Mouse (Mus musculus) kidney, embryonic 15.5 days (tissue): ENCODE data around the gene Gtse1. TPM values are rescaled to one million over a fixed set of nuclear protein-coding genes. Genes with fewer than 3 reads are reported as not detected.
A peak's percentile ranks its signal among the peaks of the same experiment; 100 is the strongest.
"Not testable (repeated sequence)": the region's sequence is repeated elsewhere in the genome, so short reads cannot be mapped to it uniquely, and the experiment has no call there.

ENCODE experiments used
- ATAC-seq: fragments of 200-750 bp; cut with Nextera tagmentation; replicated peaks from 2 replicates; pipeline ENCODE4 v1.8.0; 2017; ENCODE audit warnings: moderate TSS enrichment; ENCODE audit not compliant: low FRiP score
- H3K27ac ChIP-seq: fragments of 300-500 bp; sonication (generic); 2 replicates; pipeline ENCODE4 v1.5.1; 2015; ENCODE audit warnings: mild to moderate bottlenecking, inconsistent platforms
- H3K27me3 ChIP-seq: fragments of 300-500 bp; sonication (generic); 2 replicates; pipeline ENCODE4 v1.6.1; 2015; ENCODE audit warnings: inconsistent platforms
- H3K36me3 ChIP-seq: fragments of 300-500 bp; sonication (generic); 2 replicates; pipeline ENCODE4 v1.6.1; 2015; ENCODE audit warnings: inconsistent platforms
- H3K4me1 ChIP-seq: fragments of 300-500 bp; sonication (generic); 2 replicates; pipeline ENCODE4 v1.6.1; 2015; ENCODE audit warnings: inconsistent platforms
- H3K4me2 ChIP-seq: fragments of 300-500 bp; sonication (generic); 2 replicates; pipeline ENCODE4 v1.6.1; 2015; ENCODE audit warnings: moderate library complexity, mild to moderate bottlenecking, inconsistent platforms
- H3K4me3 ChIP-seq: fragments of 300-500 bp; sonication (generic); replicated peaks from 2 replicates; pipeline ENCODE4 v1.5.1; 2015; ENCODE audit warnings: mild to moderate bottlenecking, inconsistent platforms
- H3K9ac ChIP-seq: fragments of 300-500 bp; sonication (generic); 2 replicates; pipeline ENCODE4 v1.6.1; 2015; ENCODE audit warnings: mild to moderate bottlenecking, inconsistent platforms
- H3K9me3 ChIP-seq: fragments of 300-500 bp; sonication (generic); replicated peaks from 2 replicates; pipeline ENCODE4 v1.6.1; 2016; ENCODE audit warnings: inconsistent platforms
- WGBS: fragments of 180-500 bp; shearing (Covaris S2); methylation state at CpG from one replicate; pipeline ENCODE4 v1.1.7; 2015; ENCODE audit warnings: mixed read lengths; 5-methylcytosine and 5-hydroxymethylcytosine counted together
- polyA plus RNA-seq: library from polyadenylated mRNA; unstranded; fragments of >200 nt; fragmentation: Nextera tagmentation; extraction: Ambion mirVana; gene quantifications from 2 replicates; pipeline ENCODE4 v1.2.1, GENCODE M21; 2015

Gene Gtse1
- polyA plus RNA-seq, 1 experiment from 2014 or later = 30.8 TPM

- Histone ChIP-seq H3K4me3 (peak overlapping the region; percentile 70), H3K4me1 (peaks cover 14% of the 10 kb centered on the region), H3K9me3 (no peaks in the 10 kb centered on the region), H3K9ac (peak overlapping the region; percentile 57), H3K27me3 (no peaks in the 10 kb centered on the region), H3K4me2 (peak overlapping the region; percentile 83), H3K27ac (peak overlapping the region; percentile 60; the same call in 1 of the 2 replicates), H3K36me3 (0 out of 2 replicates have a peak, but pooled peaks cover 5% of the 10 kb centered on the region)
- no peak for ATAC-seq
- 43% methylated on average over 8 of the region's 8 CpGs for WGBS
These were observed 26.9 kb upstream of the Gtse1 start for GRCm38 (mm10) chr15:85832599-85832998.

GRCm38 (mm10) chr15:85835335-85835734 is 24.2 kb upstream of the Gtse1 start:
- WGBS = 65% methylated on average over 3 of the region's 3 CpGs
- Histone ChIP-seq H3K4me3 (no peak overlapping the region), H3K9ac (no peak overlapping the region), H3K27ac (no peak overlapping the region), H3K27me3 (no peaks in the 10 kb centered on the region), H3K9me3 (no peaks in the 10 kb centered on the region), H3K36me3 (0 out of 2 replicates have a peak, but pooled peaks cover 5% of the 10 kb centered on the region), H3K4me1 (peaks cover 14% of the 10 kb centered on the region), H3K4me2 (no peak overlapping the region)
- ATAC-seq = no peak

- no peaks in the 10 kb centered on the region for H3K27me3 ChIP-seq
- WGBS = 88% methylated on average over 5 of the region's 5 CpGs
- no peak overlapping the region for H3K27ac ChIP-seq
- H3K9ac ChIP-seq = no peak overlapping the region
- no peak for ATAC-seq
- no peak overlapping the region for H3K4me3 ChIP-seq
- H3K4me2 ChIP-seq = no peak overlapping the region
- H3K36me3 ChIP-seq = 0 out of 2 replicates have a peak, but pooled peaks cover 5% of the 10 kb centered on the region
- peaks cover 8% of the 10 kb centered on the region for H3K4me1 ChIP-seq
- no peaks in the 10 kb centered on the region for H3K9me3 ChIP-seq
These were observed 22.7 kb upstream of the Gtse1 start for GRCm38 (mm10) chr15:85836887-85837286.

GRCm38 (mm10) chr15:85840983-85841382 is 18.6 kb upstream of the Gtse1 start:
- Histone ChIP-seq H3K9ac (no peak overlapping the region), H3K36me3 (0 out of 2 replicates have a peak, but pooled peaks cover 5% of the 10 kb centered on the region), H3K4me2 (no peak overlapping the region), H3K27ac (no peak overlapping the region), H3K4me3 (no peak overlapping the region), H3K9me3 (no peaks in the 10 kb centered on the region), H3K4me1 (no peaks in the 10 kb centered on the region), H3K27me3 (no peaks in the 10 kb centered on the region)
- WGBS = 31% methylated on average over 6 of the region's 6 CpGs
- ATAC-seq = no peak

GRCm38 (mm10) chr15:85841796-85842360 is 17.7 kb upstream of the Gtse1 start:
- ATAC-seq = no peak
- no peaks in the 10 kb centered on the region for H3K9me3 ChIP-seq
- 76% methylated on average over 5 of the region's 5 CpGs for WGBS
- H3K4me2 ChIP-seq = no peak overlapping the region
- no peaks in the 10 kb centered on the region for H3K27me3 ChIP-seq
- H3K9ac ChIP-seq = no peak overlapping the region
- H3K36me3 ChIP-seq = no peaks in the 10 kb centered on the region
- no peak overlapping the region for H3K4me3 ChIP-seq
- no peaks in the 10 kb centered on the region for H3K4me1 ChIP-seq
- no peak overlapping the region for H3K27ac ChIP-seq

- Histone ChIP-seq H3K27me3 (no peaks in the 10 kb centered on the region), H3K4me2 (no peak overlapping the region), H3K27ac (no peak overlapping the region), H3K9me3 (no peaks in the 10 kb centered on the region), H3K9ac (no peak overlapping the region), H3K36me3 (no peaks in the 10 kb centered on the region), H3K4me1 (no peaks in the 10 kb centered on the region), H3K4me3 (no peak overlapping the region)
- ATAC-seq = no peak
These were observed 14.5 kb upstream of the Gtse1 start for GRCm38 (mm10) chr15:85845071-85845470.

GRCm38 (mm10) chr15:85851656-85852392 is 7.7 kb upstream of the Gtse1 start:
- 87% methylated on average over 12 of the region's 12 CpGs for WGBS
- Histone ChIP-seq H3K4me3 (no peak overlapping the region), H3K4me1 (no peaks in the 10 kb centered on the region), H3K27me3 (no peaks in the 10 kb centered on the region), H3K9ac (no peak overlapping the region), H3K9me3 (no peaks in the 10 kb centered on the region), H3K27ac (no peak overlapping the region), H3K4me2 (no peak overlapping the region), H3K36me3 (no peaks in the 10 kb centered on the region)
- ATAC-seq = no peak

GRCm38 (mm10) chr15:85858980-85859489 is 510 bp upstream of the Gtse1 start:
- H3K9ac ChIP-seq = peak overlapping the region; percentile 77
- peak; percentile 23 for ATAC-seq
- 5% methylated on average over 15 of the region's 15 CpGs for WGBS
- peaks cover 31% of the 10 kb centered on the region for H3K36me3 ChIP-seq
- no peaks in the 10 kb centered on the region for H3K9me3 ChIP-seq
- H3K4me1 ChIP-seq = peaks cover 25% of the 10 kb centered on the region
- peak overlapping the region; percentile 69 for H3K4me3 ChIP-seq
- H3K27me3 ChIP-seq = no peaks in the 10 kb centered on the region
- H3K4me2 ChIP-seq = peak overlapping the region; percentile 89
- H3K27ac ChIP-seq = peak overlapping the region; percentile 83

GRCm38 (mm10) chr15:85865913-85866312 is 6.4 kb downstream of the Gtse1 start:
- not testable (repeated sequence) for H3K4me1 ChIP-seq, H3K4me2 ChIP-seq, H3K27ac ChIP-seq, ATAC-seq, H3K9me3 ChIP-seq, H3K27me3 ChIP-seq, H3K4me3 ChIP-seq, H3K9ac ChIP-seq
- WGBS = 90% methylated on average over 7 of the region's 7 CpGs
- peaks cover 90% of the 10 kb centered on the region for H3K36me3 ChIP-seq

- no peaks in the 10 kb centered on the region for H3K27me3 ChIP-seq
- H3K9me3 ChIP-seq = no peaks in the 10 kb centered on the region
- no peak overlapping the region for H3K4me2 ChIP-seq
- no peak overlapping the region for H3K9ac ChIP-seq
- ATAC-seq = no peak
- no peaks in the 10 kb centered on the region for H3K4me1 ChIP-seq
- H3K27ac ChIP-seq = no peak overlapping the region
- 55% methylated on average over 6 of the region's 6 CpGs for WGBS
- H3K4me3 ChIP-seq = no peak overlapping the region
- peaks cover 91% of the 10 kb centered on the region for H3K36me3 ChIP-seq
These were observed 8.2 kb downstream of the Gtse1 start for GRCm38 (mm10) chr15:85867696-85868095.

GRCm38 (mm10) chr15:85877336-85877735 is 17.8 kb downstream of the Gtse1 start:
- Histone ChIP-seq H3K4me2 (no peak overlapping the region), H3K4me1 (peaks cover 19% of the 10 kb centered on the region), H3K27ac (no peak overlapping the region), H3K27me3 (no peaks in the 10 kb centered on the region), H3K36me3 (peaks cover 55% of the 10 kb centered on the region), H3K9me3 (no peaks in the 10 kb centered on the region), H3K9ac (no peak overlapping the region), H3K4me3 (no peak overlapping the region)
- no peak for ATAC-seq
- WGBS = 93% methylated on average over 7 of the region's 7 CpGs

GRCm38 (mm10) chr15:85878848-85879497 is 19.4 kb downstream of the Gtse1 start, which contains the start of gene Trmu:
Gene Trmu (plus strand): TSS chr15:85879312.
- H3K27ac ChIP-seq = peak within 1 kb of the TSS; percentile 84
- under 1% methylated on average over 50 of the region's 50 CpGs for WGBS

More at GRCm38 (mm10) chr15:85878848-85879497, 19.4 kb downstream of the Gtse1 start, which contains the start of gene Trmu:
- H3K9me3 ChIP-seq = no peaks in the 10 kb centered on the region
- peak within 1 kb of the TSS; percentile 87 for H3K9ac ChIP-seq
- H3K4me3 ChIP-seq = peak within 1 kb of the TSS; percentile 86
- H3K36me3 ChIP-seq = peaks cover 56% of the 10 kb centered on the region
- peak; percentile 96 for ATAC-seq
- no peaks in the 10 kb centered on the region for H3K27me3 ChIP-seq
- H3K4me2 ChIP-seq = peak within 1 kb of the TSS; percentile 90
- peaks cover 19% of the 10 kb centered on the region for H3K4me1 ChIP-seq
